Mouse (Mus musculus) CD8-positive naive resting alpha-beta T cell, adult 2 months (primary cell): ENCODE results near the gene Sec31b.

Source experiments
- DNase-seq, 2 experiments: peaks; one replicate each; pipeline ENCODE4 v3.0.0; 2022; ENCODE audit warnings: low read depth in 2 of 2, low spot score in 2 of 2

Gene Sec31b

DNA sequence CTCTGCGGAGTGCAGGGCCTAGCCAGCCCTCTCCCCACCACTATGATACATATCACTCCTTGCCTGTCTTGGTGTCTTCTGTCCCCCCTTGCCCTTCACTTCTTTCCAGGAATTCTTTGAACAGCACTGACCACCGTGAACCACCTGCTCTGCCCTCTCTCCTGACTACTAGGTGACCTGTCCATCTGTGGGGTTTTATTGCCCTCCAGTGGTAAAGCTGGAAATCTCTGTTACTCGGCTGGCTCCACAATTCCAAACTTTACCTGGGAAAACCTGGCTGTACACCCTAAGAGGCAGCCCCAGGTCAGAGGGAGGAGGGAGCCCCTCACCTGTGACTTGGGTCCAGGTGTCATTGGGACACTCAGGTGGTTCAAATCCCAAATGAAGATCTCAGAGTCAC lies 10.3 kb downstream of the Sec31b start:
- no peak for DNase-seq

DNA sequence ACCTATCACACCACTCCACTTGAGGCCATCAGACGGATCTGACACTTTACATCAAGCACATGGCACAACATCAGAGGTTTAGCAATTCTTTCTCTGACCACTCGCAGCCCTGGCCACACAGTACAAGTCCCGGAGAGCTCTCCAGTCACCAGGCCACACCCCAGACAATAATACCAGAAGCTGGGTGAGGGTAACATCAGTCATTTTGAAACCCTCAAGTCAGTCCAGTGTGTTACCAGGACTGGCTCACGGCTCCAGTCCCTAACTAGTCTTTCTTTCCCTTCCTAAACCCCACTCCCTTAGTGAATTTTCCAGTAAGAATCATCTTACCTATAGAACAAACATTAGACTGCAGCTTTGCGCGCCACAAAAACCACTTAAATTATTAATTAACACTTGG lies 15.6 kb downstream of the Sec31b start:
- no peak for DNase-seq

GRCm38 (mm10) chr19:44525551-44526205 lies 20.0 kb downstream of the Sec31b start:
- DNase-seq = no peak

DNA sequence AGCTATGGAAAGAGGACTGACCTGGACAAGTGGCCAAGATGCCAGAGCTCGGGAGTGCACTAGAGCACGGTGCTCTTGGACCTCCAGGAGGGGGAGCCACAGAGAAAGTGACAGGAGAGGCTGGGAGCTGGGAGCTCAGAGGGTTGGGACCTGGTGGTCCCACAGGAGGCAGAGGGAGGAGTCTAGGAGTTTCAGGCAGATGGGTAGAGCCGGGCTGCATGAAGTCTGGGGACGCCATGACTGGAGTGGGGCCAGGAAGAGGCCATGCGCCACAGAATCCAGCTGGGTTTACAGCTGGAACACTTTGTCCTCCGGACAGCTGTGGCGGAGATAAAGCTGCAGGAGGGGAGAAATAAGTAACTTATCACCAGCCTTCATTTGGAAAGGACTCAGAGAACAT lies 26.5 kb downstream of the Sec31b start:
- no peak for DNase-seq

DNA sequence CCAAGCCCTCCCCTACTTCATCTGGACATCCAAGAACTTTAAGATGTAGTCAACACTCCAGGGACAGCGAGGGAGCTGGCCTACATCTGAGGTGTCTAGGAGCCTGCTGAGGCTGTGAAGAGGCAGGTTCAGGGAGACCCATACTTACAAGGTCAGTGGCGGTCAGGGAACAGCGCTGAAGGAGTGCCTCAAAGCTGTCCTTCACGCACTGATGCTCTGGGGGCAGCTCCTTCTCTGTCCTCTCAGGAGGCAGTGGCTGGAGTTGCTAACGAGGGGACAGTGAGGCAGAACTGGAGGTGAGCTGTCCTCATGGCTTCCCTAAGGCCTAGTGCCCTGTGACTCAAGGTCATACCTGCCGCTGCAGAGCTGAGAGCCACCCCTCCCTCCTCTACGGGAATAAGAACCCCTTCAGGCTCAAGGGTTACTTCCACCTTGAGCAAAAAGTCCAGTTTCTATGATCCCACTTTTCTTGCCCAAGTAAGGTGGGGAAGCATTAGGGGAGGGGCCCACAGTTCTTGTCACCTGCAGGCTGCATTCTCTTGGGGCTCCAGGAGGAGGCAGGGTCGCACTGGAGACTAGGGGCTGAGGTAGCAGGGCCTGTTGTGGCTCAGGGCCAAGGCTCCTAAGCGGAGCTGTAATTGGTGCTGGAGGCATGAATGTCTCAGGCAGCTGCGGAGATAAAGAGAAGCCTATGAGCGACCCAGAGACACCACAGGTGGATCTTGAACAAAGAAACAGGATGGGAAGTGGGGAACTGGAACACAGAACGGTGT lies 27.5 kb downstream of the Sec31b start:
- DNase-seq = no peak

DNA sequence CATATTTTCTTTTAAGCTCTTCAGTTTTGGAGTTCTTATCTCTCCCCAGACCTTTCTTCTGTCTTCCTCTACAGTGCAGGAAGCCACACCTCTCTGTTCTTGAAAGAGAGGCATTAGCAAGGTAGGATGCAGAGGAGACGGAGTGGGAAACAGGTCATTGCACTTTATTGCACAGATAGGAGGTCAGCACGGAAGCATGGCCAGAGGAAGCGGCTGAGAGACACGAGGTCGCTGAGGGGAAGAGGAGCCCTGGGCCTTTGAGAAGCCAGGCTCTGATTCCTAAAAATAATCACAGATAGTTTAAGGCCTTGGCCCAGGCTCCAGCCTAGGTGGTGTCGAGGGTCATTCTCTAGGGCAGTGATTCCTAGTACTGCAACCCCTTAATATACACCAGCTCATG lies 29.9 kb downstream of the Sec31b start:
- no peak for DNase-seq

GRCm38 (mm10) chr19:44514521-44515451 lies 30.9 kb downstream of the Sec31b start:
- no peak for DNase-seq

DNA sequence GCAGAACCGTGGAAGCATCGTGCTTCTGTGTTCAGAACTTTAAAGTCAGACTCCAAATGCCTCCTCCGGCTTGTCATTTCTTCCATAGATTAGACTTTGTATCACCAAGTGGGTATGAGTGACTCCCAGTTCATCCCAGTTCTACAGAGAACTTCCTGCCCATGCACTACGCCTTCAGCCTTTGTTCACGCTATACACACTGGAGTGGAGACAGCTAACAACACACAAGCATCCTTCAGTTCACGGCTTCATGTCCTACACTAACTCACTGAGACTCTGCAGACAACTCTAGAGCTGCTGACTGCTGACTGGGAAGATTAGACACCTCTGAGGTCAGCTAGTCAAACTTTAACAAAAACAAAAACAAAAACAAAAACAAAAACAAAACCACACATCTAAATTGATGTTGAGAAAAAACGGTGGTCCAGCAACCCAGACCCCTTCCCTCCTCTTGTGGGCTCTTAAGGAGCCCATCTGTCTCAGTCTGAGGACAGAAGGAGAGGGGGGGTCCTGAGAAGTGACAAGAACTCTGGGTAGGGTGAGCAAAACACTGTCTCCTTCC lies 31.7 kb downstream of the Sec31b start:
- no peak for DNase-seq

GRCm38 (mm10) chr19:44513054-44513833 lies 32.4 kb downstream of the Sec31b start:
- no peak for DNase-seq

DNA sequence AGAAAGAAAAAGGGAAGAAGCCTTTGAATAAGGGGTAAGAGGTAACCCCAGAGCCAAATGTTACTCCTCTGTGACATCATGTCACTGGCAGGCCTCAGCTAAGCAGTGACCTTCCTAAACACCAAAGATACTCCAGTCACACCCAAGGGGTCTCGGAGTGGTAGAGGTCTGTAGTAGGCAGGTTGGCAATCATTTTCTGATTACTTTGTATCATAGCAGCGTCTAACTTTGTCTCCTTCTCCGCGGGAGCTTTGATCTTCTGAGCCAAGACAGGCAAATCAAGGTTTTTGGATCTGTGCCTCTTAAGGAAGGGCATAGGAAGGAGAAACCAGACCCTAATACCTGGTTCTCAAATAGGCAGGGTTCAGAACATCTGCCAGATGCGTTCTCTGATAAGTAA lies 33.1 kb downstream of the Sec31b start:
- DNase-seq = no peak

GRCm38 (mm10) chr19:44511451-44512231 lies 34.0 kb downstream of the Sec31b start:
- no peak for DNase-seq

DNA sequence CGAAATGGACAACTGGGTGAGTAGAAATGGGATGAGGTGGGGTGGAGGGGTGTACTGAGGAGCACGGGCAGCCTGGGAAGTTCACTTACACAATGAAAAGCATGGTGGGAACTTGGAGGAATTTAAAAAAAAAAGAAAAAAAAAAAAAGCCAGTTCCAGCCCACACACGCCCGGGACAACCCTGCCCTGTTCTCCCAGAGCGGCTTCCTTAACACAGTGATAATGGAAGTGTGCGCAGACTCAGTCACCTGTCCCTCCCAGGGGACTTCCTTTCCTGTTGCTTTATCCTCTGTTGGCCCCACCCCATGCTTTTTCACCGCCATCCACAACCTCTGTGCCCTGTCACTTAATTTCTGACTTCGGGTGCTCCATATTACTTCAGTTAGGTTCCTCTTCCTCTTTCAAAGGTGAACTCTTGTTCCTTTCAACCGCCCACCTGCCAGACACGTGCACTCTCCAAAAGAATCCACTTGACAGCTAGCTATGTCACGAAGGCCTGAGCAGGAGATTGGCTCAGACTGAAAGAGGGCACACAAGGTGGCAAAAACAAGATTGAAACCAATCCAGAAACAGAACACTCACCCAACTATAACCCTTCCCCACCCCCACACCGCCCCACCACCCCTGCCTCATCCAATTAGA lies 35.0 kb downstream of the Sec31b start:
- no peak for DNase-seq

- no peak for DNase-seq
Measured at GRCm38 (mm10) chr19:44502741-44503140, 42.9 kb downstream of the Sec31b start.

- no peak for DNase-seq
Measured at GRCm38 (mm10) chr19:44501925-44502324, 43.7 kb downstream of the Sec31b start.

- no peak for DNase-seq
Measured at GRCm38 (mm10) chr19:44500240-44500639, 45.4 kb downstream of the Sec31b start.

DNA sequence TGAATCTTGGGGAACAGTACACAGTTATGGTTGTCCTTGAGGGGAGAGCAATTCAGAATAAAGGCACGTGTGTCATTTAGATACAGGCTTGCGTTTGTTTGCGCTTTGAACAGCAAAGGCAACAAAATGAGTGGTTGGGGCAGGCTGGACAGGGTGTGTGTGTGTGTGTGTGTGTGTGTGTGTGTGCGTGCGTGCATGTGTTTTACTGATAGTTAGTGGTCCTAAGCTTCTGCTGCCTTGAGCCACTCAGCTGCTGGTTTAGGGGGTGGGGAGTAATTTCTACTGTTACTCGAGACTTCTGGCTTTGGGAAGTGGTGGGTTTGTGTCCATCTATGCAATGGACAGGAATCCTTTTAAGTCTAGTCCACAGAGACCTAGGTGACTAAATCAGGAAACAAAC lies 46.7 kb downstream of the Sec31b start:
- no peak for DNase-seq

DNA sequence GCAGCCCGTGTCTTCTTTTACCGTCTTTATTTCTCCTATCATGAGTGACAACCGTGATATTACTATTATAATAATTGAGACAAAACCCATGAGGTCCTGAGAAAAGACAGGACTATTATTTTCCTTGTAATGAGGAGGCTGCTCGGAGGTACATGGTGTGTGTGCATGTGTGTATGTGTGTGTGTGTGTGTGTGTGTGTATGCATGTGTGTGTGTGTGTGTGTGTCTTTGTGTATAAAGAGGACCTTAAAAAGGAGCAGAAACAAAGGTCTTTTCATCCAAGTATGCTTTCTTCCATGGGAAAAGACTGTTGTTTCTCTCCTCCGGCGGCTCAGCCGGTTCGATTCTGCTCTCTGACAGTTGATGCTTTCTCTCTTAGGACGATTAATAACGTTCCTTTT lies 48.7 kb downstream of the Sec31b start:
- DNase-seq = no peak

GRCm38 (mm10) chr19:44496511-44496910 lies 49.2 kb downstream of the Sec31b start:
- no peak for DNase-seq

DNA sequence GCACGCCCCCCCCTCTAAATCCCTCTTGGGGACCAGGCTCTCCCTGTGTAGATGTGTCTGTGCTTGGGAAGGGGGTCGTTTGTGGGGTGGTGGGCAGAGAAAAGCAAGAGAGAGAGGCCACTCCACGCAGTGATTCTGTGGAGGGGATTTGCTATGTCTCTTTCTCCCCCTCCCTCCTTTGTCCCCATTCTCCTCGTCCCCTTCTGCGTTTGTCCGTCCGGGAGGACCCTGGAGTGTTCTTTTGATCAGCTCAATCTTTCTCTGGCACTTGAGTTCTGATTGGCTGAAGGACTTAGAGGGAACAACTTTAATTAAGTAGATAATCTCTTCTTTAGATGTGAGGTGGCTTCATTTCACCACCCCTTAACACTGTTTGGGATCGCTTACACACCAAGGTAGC lies 52.5 kb downstream of the Sec31b start, which contains the start of gene Wnt8b:
Gene Wnt8b (plus strand): TSS at position 345 of the 400 bp plus-strand sequence.
- no peak for DNase-seq
